Mouse (Mus musculus): ENCODE results near the gene Dennd6b.

- no peak for TF ChIP-seq CTCF (IDR thresholded peaks at IDR 0.05; ENCODE audit: low read depth)
- TF ChIP-seq EP300 (optimal IDR thresholded peaks at IDR 0.05), result no peak
These were observed 51.3 kb downstream of the Dennd6b start for GRCm38 (mm10) chr15:89144965-89145364.

All from stomach, postnatal 0 days (tissue).